Mouse (Mus musculus): Measurements from ENCODE around the gene Plekha6. TPM values are rescaled to one million over a fixed set of nuclear protein-coding genes. Genes with fewer than 3 reads are reported as not detected.
"Not testable (repeated sequence)": the region's sequence is repeated elsewhere in the genome, so short reads cannot be mapped to it uniquely, and the experiment has no call there.

Gene Plekha6
- total and polyA plus RNA-seq, 3 experiments = 11.8 to 28.5 TPM; not detected in 1

- H3K79me2 ChIP-seq (ENCODE audit: control insufficient read depth, insufficient read depth, low read length, poor library complexity) = no peaks in the 10 kb centered on the region
- TF ChIP-seq BHLHE40 (IDR thresholded peaks at IDR 0.05; ENCODE audit: borderline replicate concordance, low read depth, low read length) = no peak
- no peak for TF ChIP-seq MAX (IDR thresholded peaks at IDR 0.05; ENCODE audit: low read length)
- no peak for TF ChIP-seq ETS1 (IDR thresholded peaks at IDR 0.05; ENCODE audit: low read depth, low read length)
- no peak for TF ChIP-seq ZNF384 (IDR thresholded peaks at IDR 0.05; ENCODE audit: low read depth, low read length)
- TF ChIP-seq POLR2A (IDR thresholded peaks at IDR 0.05; ENCODE audit: control insufficient read depth in 1 of 2, insufficient read depth in 1 of 2, low read depth in 1 of 2, low read length in 2 of 2, poor library complexity in 1 of 2) = no peak
- no peak for TF ChIP-seq MAFK (IDR thresholded peaks at IDR 0.05; ENCODE audit: borderline replicate concordance, low read depth, low read length)
- TF ChIP-seq ELF1 (IDR thresholded peaks at IDR 0.05; ENCODE audit: low read depth, low read length) = no peak
- no peak for TF ChIP-seq CHD1 (IDR thresholded peaks at IDR 0.05; ENCODE audit: low read depth, low read length)
- TF ChIP-seq RCOR1 (IDR thresholded peaks at IDR 0.05; ENCODE audit: low read depth, low read length) = no peak
- TF ChIP-seq MYC (IDR thresholded peaks at IDR 0.05; ENCODE audit: low read depth, low read length) = no peak
- TF ChIP-seq USF2 (IDR thresholded peaks at IDR 0.05; ENCODE audit: borderline replicate concordance in 1 of 2, insufficient read depth in 1 of 2, low read depth in 1 of 2, low read length in 2 of 2) = no peak
- no peaks in the 10 kb centered on the region for H3K9me3 ChIP-seq (replicated peaks; ENCODE audit: insufficient read depth, low read length)
- H3K36me3 ChIP-seq (ENCODE audit: control insufficient read depth in 1 of 2, insufficient read depth in 2 of 2, low read length in 2 of 2) = no peaks in the 10 kb centered on the region
- no peak overlapping the region for H3K9ac ChIP-seq (ENCODE audit: control insufficient read depth, low read depth, low read length, poor library complexity, severe bottlenecking)
- no peaks in the 10 kb centered on the region for H3K4me1 ChIP-seq (ENCODE audit: control insufficient read depth in 1 of 2, insufficient read depth in 2 of 2, low read length in 2 of 2)
- H3K27me3 ChIP-seq (ENCODE audit: control insufficient read depth in 1 of 2, insufficient read depth in 2 of 2, low read length in 2 of 2) = peaks cover 0 to 6% of the 10 kb centered on the region in 2 experiments; a peak in 3 of 4 replicates
- no peak overlapping the region for H3K4me3 ChIP-seq (ENCODE audit: control insufficient read depth in 1 of 2, insufficient read depth in 1 of 2, low read depth in 2 of 2, low read length in 2 of 2)
- DNase-seq (ENCODE audit: low read depth, low spot score) = no peak
- H3K27ac ChIP-seq (ENCODE audit: control insufficient read depth, low read depth, low read length) = no peak overlapping the region
These were observed 169.9 kb downstream of the Plekha6 start for GRCm38 (mm10) chr1:133333937-133334336.

- H3K9me3 ChIP-seq (replicated peaks; ENCODE audit: insufficient read depth, low read length); DNase-seq (ENCODE audit: low read depth, low spot score); H3K27ac ChIP-seq (ENCODE audit: control insufficient read depth, low read depth, low read length); H3K79me2 ChIP-seq (ENCODE audit: control insufficient read depth, insufficient read depth, low read length, poor library complexity); H3K36me3 ChIP-seq (ENCODE audit: control insufficient read depth in 1 of 2, insufficient read depth in 2 of 2, low read length in 2 of 2); H3K9ac ChIP-seq (ENCODE audit: control insufficient read depth, low read depth, low read length, poor library complexity, severe bottlenecking); H3K27me3 ChIP-seq (ENCODE audit: control insufficient read depth in 1 of 2, insufficient read depth in 2 of 2, low read length in 2 of 2); H3K4me1 ChIP-seq (ENCODE audit: control insufficient read depth in 1 of 2, insufficient read depth in 2 of 2, low read length in 2 of 2); H3K4me3 ChIP-seq (ENCODE audit: control insufficient read depth in 1 of 2, insufficient read depth in 1 of 2, low read depth in 2 of 2, low read length in 2 of 2): not testable (repeated sequence)
These were observed 176.4 kb downstream of the Plekha6 start for GRCm38 (mm10) chr1:133340403-133340802.

- H3K27me3 ChIP-seq (ENCODE audit: control insufficient read depth in 1 of 2, insufficient read depth in 2 of 2, low read length in 2 of 2) = no peaks in the 10 kb centered on the region
- H3K9me3 ChIP-seq (replicated peaks; ENCODE audit: insufficient read depth, low read length) = no peaks in the 10 kb centered on the region
- peaks cover 0 to 9% of the 10 kb centered on the region in 2 experiments; a peak in 2 of 4 replicates for H3K4me1 ChIP-seq (ENCODE audit: control insufficient read depth in 1 of 2, insufficient read depth in 2 of 2, low read length in 2 of 2)
- no peaks in the 10 kb centered on the region for H3K36me3 ChIP-seq (ENCODE audit: control insufficient read depth in 1 of 2, insufficient read depth in 2 of 2, low read length in 2 of 2)
- H3K9ac ChIP-seq (ENCODE audit: control insufficient read depth, low read depth, low read length, poor library complexity, severe bottlenecking) = no peak overlapping the region
- no peak overlapping the region for H3K4me3 ChIP-seq (ENCODE audit: control insufficient read depth in 1 of 2, insufficient read depth in 1 of 2, low read depth in 2 of 2, low read length in 2 of 2)
- H3K27ac ChIP-seq (ENCODE audit: control insufficient read depth, low read depth, low read length) = no peak overlapping the region
- no peaks in the 10 kb centered on the region for H3K79me2 ChIP-seq (ENCODE audit: control insufficient read depth, insufficient read depth, low read length, poor library complexity)
- DNase-seq (ENCODE audit: low read depth, low spot score) = no peak
- no peak for TF ChIP-seq TBP (IDR thresholded peaks at IDR 0.05; ENCODE audit: low read depth, low read length)
- TF ChIP-seq MYC (IDR thresholded peaks at IDR 0.05; ENCODE audit: low read depth, low read length) = no peak
- TF ChIP-seq RCOR1 (IDR thresholded peaks at IDR 0.05; ENCODE audit: low read depth, low read length) = no peak
- TF ChIP-seq KAT2A (conservative IDR thresholded peaks at IDR 0.05; ENCODE audit: low read depth, low read length) = no peak
- TF ChIP-seq ETS1 (IDR thresholded peaks at IDR 0.05; ENCODE audit: low read depth, low read length) = no peak
- TF ChIP-seq NELFE (IDR thresholded peaks at IDR 0.05; ENCODE audit: low read depth, low read length) = no peak
- no peak for TF ChIP-seq HCFC1 (IDR thresholded peaks at IDR 0.05; ENCODE audit: low read depth, low read length)
- no peak for TF ChIP-seq POLR2A (IDR thresholded peaks at IDR 0.05; ENCODE audit: control insufficient read depth in 1 of 2, insufficient read depth in 1 of 2, low read depth in 1 of 2, low read length in 2 of 2, poor library complexity in 1 of 2)
- TF ChIP-seq JUND (IDR thresholded peaks at IDR 0.05; ENCODE audit: low read depth, low read length) = no peak
- no peak for TF ChIP-seq CHD1 (IDR thresholded peaks at IDR 0.05; ENCODE audit: low read depth, low read length)
These were observed 180.3 kb downstream of the Plekha6 start for GRCm38 (mm10) chr1:133344357-133344756.

All from MEL (cell line).